Mouse (Mus musculus) liver, adult 2 months (tissue): Measurements from ENCODE around the gene Ugt2b37.

Experiments
- CTCF ChIP-seq: fragments of 200-500 bp; IDR thresholded peaks from 2 replicates; pipeline ENCODE4 v1.5.1; 2011; ENCODE audit warnings: low read depth, low read length, control low read depth
- POLR2A ChIP-seq: fragments of 200-500 bp; IDR thresholded peaks from 2 replicates; pipeline ENCODE4 v1.6.1; 2011; ENCODE audit warnings: low read length, control low read depth; ENCODE audit not compliant: insufficient read depth; ENCODE audit errors: extremely low read depth

- TF ChIP-seq CTCF (no peak), POLR2A (no peak)
Measured at GRCm38 (mm10) chr5:87275581-87275980, 21.0 kb upstream of the Ugt2b37 start.
